Mouse (Mus musculus) heart, postnatal 36 days (tissue): ENCODE data around the gene Ano10. TPM values are rescaled to one million over a fixed set of nuclear protein-coding genes. Genes with fewer than 3 reads are reported as not detected.
"Not testable (repeated sequence)": the region's sequence is repeated elsewhere in the genome, so short reads cannot be mapped to it uniquely, and the experiment has no call there.

Source experiments
- DNase-seq, 2 experiments: peaks; one replicate each; pipeline ENCODE4 v3.0.0; 2021 to 2022
- intact Hi-C: fragments of 180-260 bp; cut with DNase I; formaldehyde crosslinking; loops from one replicate; pipeline ENCODE4 v1.15.1; 2025
- total RNA-seq, 2 experiments: library from RNA; stranded (reverse); gene quantifications; 2 replicates each; pipeline ENCODE4 v1.2.3; 2021

Gene Ano10
- total RNA-seq: 100 to 1,000 TPM in 1 of 2 experiments, 10 to 100 TPM in 1; 85.6 to 154 TPM

GRCm38 (mm10) chr9:122294242-122294881, at the start of gene Ano10:
Gene Ano10 (minus strand): TSS chr9:122294423.
- intact Hi-C loops: no loop called here
- peak; percentile 92 to 96 for DNase-seq

DNA sequence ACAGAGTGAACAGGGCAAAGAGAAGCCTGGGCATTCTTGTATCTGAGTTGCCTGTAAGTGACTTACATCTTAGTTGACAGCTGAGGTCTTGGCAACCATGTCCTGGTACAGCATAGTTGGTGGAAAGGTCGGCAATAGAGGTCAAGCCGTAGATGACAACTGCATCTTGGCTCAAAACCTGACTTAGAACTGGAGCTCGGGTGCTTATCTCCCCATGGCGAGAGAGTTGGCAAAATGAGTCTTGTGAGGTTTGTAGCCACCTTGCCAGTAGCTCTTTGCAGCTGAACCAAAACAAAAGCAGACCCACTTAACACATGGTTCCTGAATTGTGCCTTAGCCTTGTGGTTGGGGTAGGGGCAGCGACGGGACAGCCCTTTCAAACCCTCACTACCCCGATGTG, 49.2 kb upstream of the Ano10 start:
- no peak for DNase-seq
- intact Hi-C loops: no loop called here

DNA sequence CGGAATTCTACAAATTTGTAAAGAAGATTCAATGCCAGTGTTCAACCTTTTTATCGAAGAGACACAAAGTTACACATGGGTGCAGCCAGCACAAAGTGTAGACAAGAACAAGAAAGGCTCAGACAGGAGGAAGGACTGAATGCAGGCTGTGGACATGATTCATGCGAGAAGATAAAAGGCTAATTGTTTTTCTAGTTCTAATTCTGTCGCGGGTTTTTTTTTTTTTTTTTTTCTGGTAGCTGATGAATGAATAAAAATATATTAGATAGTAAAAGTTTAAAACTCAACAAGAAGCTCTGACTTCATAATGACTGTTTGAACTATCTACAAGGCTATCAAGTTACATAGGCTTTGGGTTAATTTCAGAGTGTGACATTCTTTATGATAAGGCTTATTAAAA, 45.7 kb upstream of the Ano10 start:
- no peak for DNase-seq
- intact Hi-C loops: no loop called here

GRCm38 (mm10) chr9:122337510-122337931, 43.3 kb upstream of the Ano10 start:
- intact Hi-C loops: no loop called here
- DNase-seq: no peak

DNA sequence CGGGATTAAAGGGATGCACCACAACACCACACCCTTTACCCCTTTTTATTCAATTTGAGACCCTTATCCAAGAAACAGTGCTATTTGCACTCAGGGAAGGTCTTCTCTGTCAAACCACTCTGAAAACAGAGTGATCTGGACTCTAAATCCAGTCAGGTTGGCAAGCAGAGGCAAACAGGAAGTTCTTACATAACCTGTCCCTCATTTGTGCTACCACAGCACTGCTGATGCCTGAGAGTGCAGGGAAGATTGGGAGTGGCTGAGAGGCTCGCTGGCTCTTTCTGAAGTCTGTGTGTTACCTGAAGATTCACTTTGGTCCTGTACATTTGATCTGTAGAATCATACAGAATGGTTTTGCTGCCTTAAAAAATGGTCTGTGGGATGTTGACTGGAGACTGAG, 42.5 kb upstream of the Ano10 start:
- intact Hi-C loops: no loop called here
- no peak for DNase-seq

DNA sequence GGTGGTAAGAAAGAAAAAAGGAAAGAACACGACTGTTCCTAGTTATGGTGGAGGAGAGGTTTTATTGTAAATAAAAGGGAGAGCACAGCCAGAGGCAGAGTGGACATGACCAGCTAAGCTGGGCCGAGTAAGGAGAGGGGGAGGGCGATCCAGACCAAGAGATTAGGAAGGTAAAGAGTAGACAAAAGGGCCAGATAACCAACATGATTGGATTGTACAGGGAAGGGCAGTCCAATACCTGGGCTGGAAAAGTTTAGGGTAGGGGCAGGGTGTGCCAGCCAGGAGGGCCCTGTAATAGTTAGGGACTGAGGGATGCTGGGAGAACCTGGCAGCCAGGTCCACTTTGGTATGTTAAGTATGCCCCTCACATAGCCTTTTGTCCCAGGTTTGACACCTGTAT, 34.0 kb upstream of the Ano10 start:
- no peak for DNase-seq
- intact Hi-C loops: no loop called here

- no peak for DNase-seq
- intact Hi-C loops: no loop called here
Observed at GRCm38 (mm10) chr9:122325996-122326395, 31.8 kb upstream of the Ano10 start.

GRCm38 (mm10) chr9:122322356-122322755, 28.1 kb upstream of the Ano10 start:
- intact Hi-C loops: no loop called here

GRCm38 (mm10) chr9:122320626-122321025, 26.4 kb upstream of the Ano10 start:
- DNase-seq: no peak
- intact Hi-C loops: no loop called here

More at GRCm38 (mm10) chr9:122322356-122322755, 28.1 kb upstream of the Ano10 start:
- no peak for DNase-seq

DNA sequence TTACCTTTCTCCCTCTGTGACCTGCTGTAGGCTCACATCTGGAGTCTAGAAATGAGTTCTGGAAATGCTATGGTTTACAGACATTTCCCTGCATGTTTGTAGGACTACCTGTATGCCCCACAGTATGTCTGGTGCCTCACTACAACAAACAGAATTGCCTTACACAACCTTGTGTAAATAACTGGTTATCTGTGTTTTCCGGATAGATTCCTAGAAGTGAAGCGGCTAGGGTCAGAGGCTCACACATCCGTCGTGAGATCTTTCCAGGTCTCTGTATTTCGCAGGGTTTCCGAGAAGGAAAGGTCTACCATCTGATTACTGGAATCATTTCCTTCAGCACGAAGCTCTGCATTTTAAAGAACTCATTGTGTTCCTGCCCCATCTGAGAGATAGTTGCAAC, 22.3 kb upstream of the Ano10 start:
- no peak for DNase-seq
- intact Hi-C loops: loop anchor here (10.0 kb wide), 1 partner anchor 302 kb away; no protein-coding TSS in a partner anchor

DNA sequence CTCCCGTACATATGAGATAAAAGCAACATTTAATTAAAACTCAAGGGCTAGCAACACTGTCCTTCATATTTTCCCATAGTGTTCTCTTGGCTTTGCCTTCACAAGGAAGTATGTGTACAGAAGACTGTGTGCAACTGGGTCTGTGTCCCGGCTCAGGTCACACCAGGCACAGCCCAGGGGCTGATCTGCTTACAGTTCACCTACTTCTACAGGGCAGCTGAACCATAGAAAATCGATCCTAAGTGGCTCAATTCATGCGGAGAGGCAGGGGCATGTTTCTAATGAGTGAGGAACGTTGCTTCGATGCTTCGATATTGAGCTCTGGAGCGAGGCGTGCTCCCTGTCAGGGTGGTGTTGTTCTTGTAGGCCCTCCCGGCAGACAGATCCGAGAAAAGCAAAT, 21.3 kb upstream of the Ano10 start:
- intact Hi-C loops: loop anchor here (10.0 kb wide), 1 partner anchor 301 kb away; no protein-coding TSS in a partner anchor
- no peak for DNase-seq

DNA sequence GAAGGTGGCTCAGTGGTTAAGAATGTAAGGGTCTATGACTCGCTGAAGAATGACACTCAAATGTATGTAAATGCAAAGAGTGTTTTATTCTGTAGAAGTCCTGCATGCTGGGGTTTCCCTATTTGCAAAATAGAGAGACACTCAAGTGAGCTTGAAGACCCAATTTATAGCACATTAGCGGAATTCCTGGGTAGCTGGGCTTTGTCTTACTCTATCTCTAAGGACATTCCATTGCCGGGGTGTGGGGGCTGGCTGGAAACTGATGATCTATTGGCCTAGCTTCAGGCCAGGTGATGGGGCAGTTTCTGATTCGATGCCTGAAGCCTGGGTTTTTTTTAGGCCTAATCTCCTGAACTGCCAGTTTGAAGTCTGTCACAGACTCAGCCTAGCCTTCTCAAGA, 20.7 kb upstream of the Ano10 start:
- no peak for DNase-seq
- intact Hi-C loops: loop anchor here (10.0 kb wide), 1 partner anchor 300 kb away; no protein-coding TSS in a partner anchor

- intact Hi-C loops: loop anchor here (10.0 kb wide), 1 partner anchor 300 kb away; no protein-coding TSS in a partner anchor
- DNase-seq: no peak
Observed at GRCm38 (mm10) chr9:122314386-122314785, 20.2 kb upstream of the Ano10 start.

DNA sequence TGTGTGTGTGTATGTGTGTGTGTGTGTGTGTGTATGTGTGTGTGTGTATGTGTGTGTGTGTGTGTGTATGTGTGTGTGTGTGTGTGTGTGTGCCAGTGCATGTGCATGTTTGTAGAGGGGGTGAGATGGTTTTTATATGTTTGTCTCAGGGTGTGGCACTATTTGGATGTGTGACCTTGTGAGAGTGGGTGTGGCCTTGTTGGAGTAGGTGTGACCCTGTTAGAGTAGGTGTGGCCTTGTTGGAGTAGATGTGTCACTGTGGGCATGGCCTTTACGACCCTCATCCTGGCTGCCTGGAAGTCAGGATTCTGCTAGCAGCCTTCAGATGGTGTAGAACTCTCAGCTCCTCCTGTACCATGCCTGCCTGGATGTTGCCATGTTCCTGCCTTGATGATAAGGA, 18.9 kb upstream of the Ano10 start:
- DNase-seq: not testable (repeated sequence)
- intact Hi-C loops: loop anchor here (2.0 to 10.0 kb wide), 2 partner anchors 38 to 298 kb away; partner anchors contain the start of gene Abhd5

GRCm38 (mm10) chr9:122312296-122312990, 18.2 kb upstream of the Ano10 start:
- intact Hi-C loops: loop anchor here (2.0 to 10.0 kb wide), 2 partner anchors 38 to 298 kb away; partner anchors contain the start of gene Abhd5
- no peak for DNase-seq

- peak in 1 of 2 experiments; percentile 18 for DNase-seq
- intact Hi-C loops: loop anchor here (10.0 kb wide), 1 partner anchor 296 kb away; no protein-coding TSS in a partner anchor
Observed at GRCm38 (mm10) chr9:122311051-122311760, 17.0 kb upstream of the Ano10 start.

DNA sequence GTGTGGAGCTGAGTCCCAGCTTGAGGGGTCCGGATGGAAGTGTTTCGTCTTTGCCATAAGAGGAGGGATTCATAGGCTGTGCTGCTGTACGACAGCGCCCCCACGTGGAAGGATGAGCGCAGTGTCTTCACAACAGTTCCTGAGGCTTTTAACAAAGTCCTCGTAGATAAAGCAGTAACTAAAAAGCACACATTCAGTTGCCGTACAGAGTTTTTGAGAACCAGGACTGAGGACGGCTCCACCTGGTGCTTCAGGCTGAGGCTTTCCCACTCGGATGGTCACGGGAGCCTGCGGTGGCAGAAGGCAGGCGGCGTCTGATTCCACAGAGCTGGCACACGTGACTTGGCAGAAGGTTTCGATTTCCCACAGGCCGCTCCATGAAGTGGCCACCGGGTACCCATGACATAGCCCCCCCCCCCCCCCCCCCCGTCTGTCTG, 16.4 kb upstream of the Ano10 start:
- intact Hi-C loops: loop anchor here (1.0 to 10.0 kb wide), 2 partner anchors 63 to 296 kb away; no protein-coding TSS in a partner anchor
- peak; percentile 86 for DNase-seq

- intact Hi-C loops: no loop called here
- peak in 1 of 2 experiments; percentile 13 for DNase-seq
Observed at GRCm38 (mm10) chr9:122309013-122309980, 15.1 kb upstream of the Ano10 start.

GRCm38 (mm10) chr9:122305302-122305701, 11.1 kb upstream of the Ano10 start:
- no peak for DNase-seq
- intact Hi-C loops: no loop called here

DNA sequence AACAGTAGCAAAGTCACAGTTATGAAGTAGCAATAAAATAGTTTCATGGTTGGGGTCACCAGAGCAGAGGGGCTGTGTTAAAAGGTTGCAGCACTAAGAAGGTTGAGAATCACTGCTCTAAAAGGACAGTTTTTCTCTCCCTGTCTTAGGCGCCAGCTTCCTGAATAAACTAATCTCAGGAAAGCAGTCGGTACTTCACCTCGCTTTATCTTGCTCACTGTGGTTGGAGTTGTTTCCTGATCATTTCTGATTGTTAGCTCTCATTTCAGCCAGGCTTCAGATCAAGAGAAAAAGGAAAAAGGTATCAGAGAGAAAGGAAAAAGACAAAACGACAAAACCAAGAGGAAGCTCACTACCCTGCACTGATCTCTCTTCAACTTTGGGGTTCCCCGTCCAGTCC, 1.9 kb upstream of the Ano10 start:
- intact Hi-C loops: no loop called here

More for the DNA sequence above, 1.9 kb upstream of the Ano10 start:
- DNase-seq: no peak
